Mouse (Mus musculus): Measurements from ENCODE around the gene Smim24. TPM values are rescaled to one million over a fixed set of nuclear protein-coding genes. Genes with fewer than 3 reads are reported as not detected.

The Smim24 gene
- total and polyA plus RNA-seq, 2 experiments from 2014 or later: 1.1 to 1.5 TPM

- TF ChIP-seq CTCF (IDR thresholded peaks at IDR 0.05): no peak
- WGBS: 85% methylated on average over 4 of the region's 4 CpGs
- no peak overlapping the region for H3K4me2 ChIP-seq (ENCODE audit: low read depth, low read length, poor library complexity, severe bottlenecking)
- H3K9me3 ChIP-seq (ENCODE audit: low read length): no peaks in the 10 kb centered on the region
- DNase-seq (ENCODE audit: low spot score) (no peak), ATAC-seq (ENCODE audit: low FRiP score) (no peak)
- H3K4me1 ChIP-seq (ENCODE audit: insufficient read depth, low read length): peaks cover 3% of the 10 kb centered on the region; the same call in 1 of the 2 replicates
- H3K9ac ChIP-seq (replicated peaks; ENCODE audit: low read length, poor library complexity, severe bottlenecking): no peak overlapping the region
- no peak overlapping the region for H3K4me3 ChIP-seq (ENCODE audit: low read depth, low read length)
- H3K36me3 ChIP-seq (ENCODE audit: insufficient read depth, low read length): 0 out of 2 replicates have a peak, but pooled peaks cover 12% of the 10 kb centered on the region
- no peaks in the 10 kb centered on the region for H3K27me3 ChIP-seq (ENCODE audit: insufficient read depth, low read length)
- H3K27ac ChIP-seq (ENCODE audit: low read depth, low read length): no peak overlapping the region
These were observed 28.4 kb downstream of the Smim24 start for GRCm38 (mm10) chr10:81421041-81421796.

GRCm38 (mm10) chr10:81421797-81422100 is 28.9 kb downstream of the Smim24 start:
- TF ChIP-seq CTCF (IDR thresholded peaks at IDR 0.05): no peak
- H3K27me3 ChIP-seq (ENCODE audit: insufficient read depth, low read length): no peaks in the 10 kb centered on the region
- no peak overlapping the region for H3K9ac ChIP-seq (replicated peaks; ENCODE audit: low read length, poor library complexity, severe bottlenecking)
- no peak for DNase-seq (ENCODE audit: low spot score)
- H3K4me2 ChIP-seq (ENCODE audit: low read depth, low read length, poor library complexity, severe bottlenecking): no peak overlapping the region
- peaks cover 6% of the 10 kb centered on the region; the same call in 1 of the 2 replicates for H3K4me1 ChIP-seq (ENCODE audit: insufficient read depth, low read length)
- H3K27ac ChIP-seq (ENCODE audit: low read depth, low read length): no peak overlapping the region
- 79% methylated on average over 5 of the region's 5 CpGs for WGBS
- no peak for ATAC-seq (ENCODE audit: low FRiP score)
- H3K4me3 ChIP-seq (ENCODE audit: low read depth, low read length): no peak overlapping the region
- H3K9me3 ChIP-seq (ENCODE audit: low read length): no peaks in the 10 kb centered on the region
- 0 out of 2 replicates have a peak, but pooled peaks cover 12% of the 10 kb centered on the region for H3K36me3 ChIP-seq (ENCODE audit: insufficient read depth, low read length)

- no peak for TF ChIP-seq CTCF (IDR thresholded peaks at IDR 0.05)
- Histone ChIP-seq H3K4me3 (ENCODE audit: low read depth, low read length) (no peak overlapping the region), H3K4me1 (ENCODE audit: insufficient read depth, low read length) (peaks cover 7% of the 10 kb centered on the region; the same call in 1 of the 2 replicates), H3K9me3 (ENCODE audit: low read length) (no peaks in the 10 kb centered on the region), H3K27ac (ENCODE audit: low read depth, low read length) (no peak overlapping the region), H3K4me2 (ENCODE audit: low read depth, low read length, poor library complexity, severe bottlenecking) (no peak overlapping the region), H3K9ac (replicated peaks; ENCODE audit: low read length, poor library complexity, severe bottlenecking) (no peak overlapping the region), H3K27me3 (ENCODE audit: insufficient read depth, low read length) (no peaks in the 10 kb centered on the region), H3K36me3 (ENCODE audit: insufficient read depth, low read length) (0 out of 2 replicates have a peak, but pooled peaks cover 12% of the 10 kb centered on the region)
- DNase-seq (ENCODE audit: low spot score): no peak
- no peak for ATAC-seq (ENCODE audit: low FRiP score)
- WGBS: 82% methylated on average over 6 of the region's 6 CpGs
These were observed 29.3 kb downstream of the Smim24 start for GRCm38 (mm10) chr10:81422191-81422590.

GRCm38 (mm10) chr10:81422661-81423217 is 29.9 kb downstream of the Smim24 start:
- H3K9ac ChIP-seq (replicated peaks; ENCODE audit: low read length, poor library complexity, severe bottlenecking): no peak overlapping the region
- WGBS: 86% methylated on average over 3 of the region's 3 CpGs
- H3K4me2 ChIP-seq (ENCODE audit: low read depth, low read length, poor library complexity, severe bottlenecking): no peak overlapping the region
- DNase-seq (ENCODE audit: low spot score) (no peak), ATAC-seq (ENCODE audit: low FRiP score) (no peak)
- H3K27me3 ChIP-seq (ENCODE audit: insufficient read depth, low read length): no peaks in the 10 kb centered on the region
- H3K9me3 ChIP-seq (ENCODE audit: low read length): no peaks in the 10 kb centered on the region
- H3K4me1 ChIP-seq (ENCODE audit: insufficient read depth, low read length): peaks cover 7% of the 10 kb centered on the region; the same call in 1 of the 2 replicates
- no peak overlapping the region for H3K27ac ChIP-seq (ENCODE audit: low read depth, low read length)
- TF ChIP-seq CTCF (IDR thresholded peaks at IDR 0.05): no peak
- H3K36me3 ChIP-seq (ENCODE audit: insufficient read depth, low read length): 0 out of 2 replicates have a peak, but pooled peaks cover 11% of the 10 kb centered on the region
- no peak overlapping the region for H3K4me3 ChIP-seq (ENCODE audit: low read depth, low read length)

GRCm38 (mm10) chr10:81423476-81424245 is 30.8 kb downstream of the Smim24 start:
- Histone ChIP-seq H3K9ac (replicated peaks; ENCODE audit: low read length, poor library complexity, severe bottlenecking) (peak overlapping the region; percentile 5; the same call in 1 of the 2 replicates), H3K36me3 (ENCODE audit: insufficient read depth, low read length) (0 out of 2 replicates have a peak, but pooled peaks cover 8% of the 10 kb centered on the region), H3K27me3 (ENCODE audit: insufficient read depth, low read length) (no peaks in the 10 kb centered on the region), H3K4me2 (ENCODE audit: low read depth, low read length, poor library complexity, severe bottlenecking) (no peak overlapping the region), H3K27ac (ENCODE audit: low read depth, low read length) (no peak overlapping the region), H3K9me3 (ENCODE audit: low read length) (no peaks in the 10 kb centered on the region), H3K4me1 (ENCODE audit: insufficient read depth, low read length) (peaks cover 7% of the 10 kb centered on the region; the same call in 1 of the 2 replicates), H3K4me3 (ENCODE audit: low read depth, low read length) (no peak overlapping the region)
- no peak for ATAC-seq (ENCODE audit: low FRiP score)
- WGBS: 80% methylated on average over 4 of the region's 4 CpGs
- DNase-seq (ENCODE audit: low spot score): no peak
- TF ChIP-seq CTCF (IDR thresholded peaks at IDR 0.05): no peak
